Mouse (Mus musculus) midbrain, embryonic 13.5 days (tissue): ENCODE data around the gene Bcl2l12. TPM values are rescaled to one million over a fixed set of nuclear protein-coding genes. Genes with fewer than 3 reads are reported as not detected.

Experiments
- ATAC-seq: fragments of 200-750 bp; cut with Nextera tagmentation; 2 replicates; pipeline ENCODE4 v1.8.0; 2017; ENCODE audit warnings: mild to moderate bottlenecking, moderate TSS enrichment, moderate library complexity
- H3K27ac ChIP-seq: fragments of 300-500 bp; sonication (generic); 2 replicates; pipeline ENCODE4 v1.5.1; 2015; ENCODE audit warnings: inconsistent platforms, mild to moderate bottlenecking, moderate library complexity
- H3K27me3 ChIP-seq: fragments of 300-500 bp; sonication (generic); 2 replicates; pipeline ENCODE4 v1.6.1; 2015; ENCODE audit warnings: mild to moderate bottlenecking, inconsistent platforms
- H3K36me3 ChIP-seq: fragments of 300-500 bp; sonication (generic); 2 replicates; pipeline ENCODE4 v1.6.1; 2015; ENCODE audit warnings: mild to moderate bottlenecking, inconsistent platforms
- H3K4me1 ChIP-seq: fragments of 300-500 bp; sonication (generic); replicated peaks from 2 replicates; pipeline ENCODE4 v1.6.1; 2015; ENCODE audit warnings: inconsistent platforms
- H3K4me2 ChIP-seq: fragments of 300-500 bp; sonication (generic); replicated peaks from 2 replicates; pipeline ENCODE4 v1.6.1; 2015; ENCODE audit warnings: moderate library complexity, mild to moderate bottlenecking, inconsistent platforms
- H3K4me3 ChIP-seq: fragments of 300-500 bp; sonication (generic); replicated peaks from 2 replicates; pipeline ENCODE4 v1.5.1; 2015; ENCODE audit warnings: mild to moderate bottlenecking, inconsistent platforms
- H3K9ac ChIP-seq: fragments of 300-500 bp; sonication (generic); replicated peaks from 2 replicates; pipeline ENCODE4 v1.6.1; 2015; ENCODE audit warnings: mild to moderate bottlenecking, inconsistent platforms
- H3K9me3 ChIP-seq: fragments of 300-500 bp; sonication (generic); 2 replicates; pipeline ENCODE4 v1.6.1; 2016; ENCODE audit warnings: mild to moderate bottlenecking, inconsistent platforms
- WGBS: fragments of 180-500 bp; shearing (Covaris S2); methylation state at CpG from one replicate; pipeline ENCODE4 v1.1.7; 2015; 5-methylcytosine and 5-hydroxymethylcytosine counted together
- polyA plus RNA-seq: library from polyadenylated mRNA; unstranded; fragments of >200 nt; fragmentation: Nextera tagmentation; extraction: Ambion mirVana; gene quantifications from 2 replicates; pipeline ENCODE4 v1.2.1, GENCODE M21; 2015

The Bcl2l12 gene
- 21.3 and 21.6 TPM in 2 replicates for polyA plus RNA-seq

- H3K9me3 ChIP-seq, result no peaks in the 10 kb centered on the region
- no peaks in the 10 kb centered on the region for H3K27me3 ChIP-seq
- H3K9ac ChIP-seq, result peak within 1 kb of the TSS; percentile 74
- peaks cover 33% of the 10 kb centered on the region for H3K4me1 ChIP-seq
- H3K4me2 ChIP-seq, result peak within 1 kb of the TSS; percentile 69
- peaks cover 46% of the 10 kb centered on the region for H3K36me3 ChIP-seq
- H3K4me3 ChIP-seq, result peak within 1 kb of the TSS; percentile 50
- ATAC-seq, result no peak
- peak within 1 kb of the TSS; percentile 30 for H3K27ac ChIP-seq
- 5% methylated on average over 18 of the region's 18 CpGs for WGBS
These were observed at the start of gene Bcl2l12 for GRCm38 (mm10) chr7:44998501-44998955. Bcl2l12 (minus strand) TSS chr7:44998712.

DNA sequence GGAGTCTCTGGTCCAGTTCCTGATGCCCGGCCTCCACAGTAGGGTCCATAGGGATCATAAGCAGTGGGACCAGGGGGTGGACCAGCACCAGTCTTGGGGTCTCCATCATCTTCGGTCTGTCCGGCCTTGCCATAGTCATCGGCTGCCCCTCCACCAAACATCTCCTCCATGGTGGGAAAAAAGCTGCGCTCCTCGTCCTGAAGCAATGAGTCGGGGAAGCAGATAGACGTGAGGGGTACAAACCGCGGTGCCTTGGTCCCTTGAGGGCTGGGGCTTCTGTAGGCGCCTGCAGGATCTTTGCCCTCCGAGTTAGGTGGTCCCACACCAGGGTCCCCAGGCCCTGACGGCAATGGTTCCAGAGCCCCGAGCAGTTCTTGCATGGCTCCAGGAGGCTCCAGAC is 49.0 kb upstream of the Bcl2l12 start:
- 95% methylated on average over 14 of the region's 14 CpGs for WGBS
- H3K36me3 ChIP-seq, result peaks cover 82% of the 10 kb centered on the region
- H3K27me3 ChIP-seq, result no peaks in the 10 kb centered on the region
- no peak overlapping the region for H3K27ac ChIP-seq
- H3K9ac ChIP-seq, result no peak overlapping the region
- no peak overlapping the region for H3K4me3 ChIP-seq
- H3K9me3 ChIP-seq, result no peaks in the 10 kb centered on the region
- ATAC-seq, result no peak
- no peak overlapping the region for H3K4me2 ChIP-seq
- H3K4me1 ChIP-seq, result peaks cover 24% of the 10 kb centered on the region

DNA sequence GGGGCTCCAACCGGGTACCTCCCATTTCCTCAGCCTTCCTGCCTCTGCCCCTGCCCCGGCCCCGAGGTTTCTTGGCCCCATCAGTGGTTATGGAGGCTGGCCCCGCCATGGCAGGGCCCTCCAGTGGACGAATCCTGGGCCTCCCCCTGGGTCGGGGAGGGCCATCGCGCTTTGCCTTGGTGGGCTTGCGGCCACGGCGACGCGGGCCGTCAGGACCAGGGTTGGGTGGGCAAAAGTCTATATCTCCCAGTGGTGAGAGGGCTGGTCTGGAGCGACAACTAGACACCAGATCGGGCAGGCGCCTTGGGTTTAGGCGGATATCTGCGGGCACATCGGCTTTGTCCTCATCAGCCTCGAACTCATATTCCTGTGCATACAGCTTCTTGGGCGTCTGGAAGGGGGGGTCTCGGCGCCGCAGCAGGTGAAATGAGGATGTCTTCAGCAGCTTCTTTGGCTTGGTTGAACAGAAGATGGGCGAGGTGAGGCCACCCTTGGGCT is 48.4 kb upstream of the Bcl2l12 start:
- no peak for ATAC-seq
- Histone ChIP-seq H3K4me2 (no peak overlapping the region), H3K27ac (no peak overlapping the region), H3K9ac (no peak overlapping the region), H3K36me3 (peaks cover 88% of the 10 kb centered on the region), H3K9me3 (no peaks in the 10 kb centered on the region), H3K4me3 (no peak overlapping the region), H3K27me3 (no peaks in the 10 kb centered on the region), H3K4me1 (peaks cover 22% of the 10 kb centered on the region)
- WGBS, result 95% methylated on average over 26 of the region's 26 CpGs

GRCm38 (mm10) chr7:45045741-45046140 is 47.2 kb upstream of the Bcl2l12 start:
- H3K4me2 ChIP-seq, result no peak overlapping the region
- no peak overlapping the region for H3K4me3 ChIP-seq
- H3K9ac ChIP-seq, result no peak overlapping the region
- 93% methylated on average over 22 of the region's 22 CpGs for WGBS
- no peak for ATAC-seq
- H3K36me3 ChIP-seq, result peaks cover 99% of the 10 kb centered on the region
- no peaks in the 10 kb centered on the region for H3K27me3 ChIP-seq
- peaks cover 11% of the 10 kb centered on the region for H3K4me1 ChIP-seq
- H3K27ac ChIP-seq, result no peak overlapping the region
- no peaks in the 10 kb centered on the region for H3K9me3 ChIP-seq

DNA sequence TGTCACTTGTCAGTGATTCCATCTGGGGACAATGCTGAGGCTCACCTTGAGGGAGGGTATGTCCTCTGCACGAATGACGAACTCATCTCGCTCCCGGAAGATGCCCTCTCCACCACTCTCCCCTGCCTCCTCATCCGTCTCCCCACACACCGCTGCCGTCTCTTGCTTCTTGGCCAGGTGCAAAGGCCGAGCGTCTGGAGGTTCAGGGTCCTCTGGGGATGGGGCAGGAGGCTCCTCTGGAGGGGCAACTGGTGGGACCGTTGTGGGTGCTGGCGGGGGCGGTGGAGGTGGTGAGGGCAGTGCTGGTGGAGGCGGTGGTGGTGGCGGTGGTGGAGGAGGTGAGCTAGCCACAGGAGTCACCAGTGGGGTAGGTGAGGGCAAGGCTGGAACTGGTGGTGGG is 44.8 kb upstream of the Bcl2l12 start:
- Histone ChIP-seq H3K9ac (no peak overlapping the region), H3K4me1 (no peaks in the 10 kb centered on the region; the same call in 1 of the 2 replicates), H3K27ac (no peak overlapping the region), H3K9me3 (no peaks in the 10 kb centered on the region), H3K36me3 (peaks cover 99% of the 10 kb centered on the region), H3K27me3 (no peaks in the 10 kb centered on the region), H3K4me3 (no peak overlapping the region), H3K4me2 (no peak overlapping the region)
- ATAC-seq, result no peak
- WGBS, result 96% methylated on average over 14 of the region's 14 CpGs

GRCm38 (mm10) chr7:45040851-45041250 is 42.3 kb upstream of the Bcl2l12 start:
- H3K27me3 ChIP-seq, result no peaks in the 10 kb centered on the region

GRCm38 (mm10) chr7:45038411-45038810 is 39.9 kb upstream of the Bcl2l12 start:
- ATAC-seq, result no peak
- Histone ChIP-seq H3K9ac (no peak overlapping the region), H3K4me3 (no peak overlapping the region), H3K9me3 (no peaks in the 10 kb centered on the region), H3K4me1 (no peaks in the 10 kb centered on the region), H3K36me3 (peaks cover 99% of the 10 kb centered on the region), H3K4me2 (no peak overlapping the region), H3K27ac (no peak overlapping the region), H3K27me3 (no peaks in the 10 kb centered on the region)
- 97% methylated on average over 9 of the region's 9 CpGs for WGBS

More at GRCm38 (mm10) chr7:45040851-45041250, 42.3 kb upstream of the Bcl2l12 start:
- H3K4me2 ChIP-seq, result no peak overlapping the region
- H3K4me3 ChIP-seq, result no peak overlapping the region
- peaks cover 99% of the 10 kb centered on the region for H3K36me3 ChIP-seq
- WGBS, result 96% methylated on average over 9 of the region's 9 CpGs
- no peaks in the 10 kb centered on the region for H3K9me3 ChIP-seq
- H3K9ac ChIP-seq, result no peak overlapping the region
- H3K4me1 ChIP-seq, result no peaks in the 10 kb centered on the region
- no peak overlapping the region for H3K27ac ChIP-seq
- ATAC-seq, result no peak

- H3K4me1 ChIP-seq, result no peaks in the 10 kb centered on the region
These were observed 39.3 kb upstream of the Bcl2l12 start for GRCm38 (mm10) chr7:45037720-45038361.

GRCm38 (mm10) chr7:45036702-45037101 is 38.2 kb upstream of the Bcl2l12 start:
- Histone ChIP-seq H3K4me2 (no peak overlapping the region), H3K27me3 (no peaks in the 10 kb centered on the region), H3K27ac (no peak overlapping the region), H3K4me3 (no peak overlapping the region), H3K9ac (no peak overlapping the region), H3K4me1 (no peaks in the 10 kb centered on the region), H3K36me3 (peaks cover 99% of the 10 kb centered on the region), H3K9me3 (no peaks in the 10 kb centered on the region)
- 93% methylated on average over 11 of the region's 11 CpGs for WGBS
- no peak for ATAC-seq

More at GRCm38 (mm10) chr7:45037720-45038361, 39.3 kb upstream of the Bcl2l12 start:
- WGBS, result 67% methylated on average over 7 of the region's 7 CpGs
- Histone ChIP-seq H3K27me3 (no peaks in the 10 kb centered on the region), H3K4me3 (no peak overlapping the region), H3K9me3 (no peaks in the 10 kb centered on the region), H3K36me3 (peaks cover 99% of the 10 kb centered on the region), H3K9ac (no peak overlapping the region), H3K4me2 (no peak overlapping the region), H3K27ac (no peak overlapping the region)
- ATAC-seq, result no peak

DNA sequence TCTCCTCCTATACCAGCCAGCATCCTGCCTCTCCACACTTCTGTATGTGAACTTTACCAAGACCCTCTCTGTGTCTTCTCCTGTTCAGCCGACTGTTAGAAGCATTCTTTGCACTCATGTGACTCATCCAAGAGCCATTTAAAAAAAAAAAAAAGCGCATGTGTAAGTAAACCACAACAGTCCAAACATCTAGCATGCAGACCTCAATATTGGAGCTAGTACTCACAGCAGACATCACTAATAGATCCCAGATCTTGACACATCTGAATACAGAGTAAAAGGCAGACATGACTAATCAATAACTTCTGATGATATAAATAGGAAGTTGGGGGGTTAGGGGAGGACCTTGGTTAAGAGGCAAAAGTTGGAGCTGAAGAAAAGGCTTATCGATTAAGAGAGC is 37.1 kb upstream of the Bcl2l12 start:
- H3K9me3 ChIP-seq, result no peaks in the 10 kb centered on the region
- no peak overlapping the region for H3K4me3 ChIP-seq
- no peak overlapping the region for H3K4me2 ChIP-seq
- no peak overlapping the region for H3K27ac ChIP-seq
- no peak overlapping the region for H3K9ac ChIP-seq
- no peak for ATAC-seq
- H3K27me3 ChIP-seq, result no peaks in the 10 kb centered on the region
- no peaks in the 10 kb centered on the region for H3K4me1 ChIP-seq
- 97% methylated on average over 3 of the region's 3 CpGs for WGBS
- peaks cover 99% of the 10 kb centered on the region for H3K36me3 ChIP-seq

GRCm38 (mm10) chr7:45033722-45034359 is 35.3 kb upstream of the Bcl2l12 start:
- 95% methylated on average over 19 of the region's 19 CpGs for whole genome bisulfite sequencing
- Histone ChIP-seq H3K4me1 (no peaks in the 10 kb centered on the region), H3K9ac (no peak overlapping the region), H3K4me3 (no peak overlapping the region), H3K36me3 (peaks cover 99% of the 10 kb centered on the region), H3K4me2 (no peak overlapping the region), H3K9me3 (no peaks in the 10 kb centered on the region), H3K27me3 (no peaks in the 10 kb centered on the region), H3K27ac (no peak overlapping the region)
- ATAC-seq, result no peak

- no peak overlapping the region for H3K4me2 ChIP-seq
- 94% methylated on average over 8 of the region's 8 CpGs for WGBS
- no peak overlapping the region for H3K27ac ChIP-seq
- H3K9ac ChIP-seq, result no peak overlapping the region
- H3K4me1 ChIP-seq, result peaks cover 12% of the 10 kb centered on the region
- H3K4me3 ChIP-seq, result no peak overlapping the region
- H3K27me3 ChIP-seq, result no peaks in the 10 kb centered on the region
- ATAC-seq, result no peak
- no peaks in the 10 kb centered on the region for H3K9me3 ChIP-seq
- H3K36me3 ChIP-seq, result peaks cover 94% of the 10 kb centered on the region
These were observed 32.3 kb upstream of the Bcl2l12 start for GRCm38 (mm10) chr7:45030857-45031256.
